ENCODE assay signal across 20 mouse cellular contexts in genomic region chr5:118628211-118628610, GRCm38 (mm10).
A peak's percentile ranks its signal among the peaks of the same experiment; 100 is the strongest.
DNase-seq lines count a peak whose midpoint lies in the region; ATAC-seq and TF ChIP-seq lines count a peak whose summit lies in the region.
"Had no signal": no experiment of that assay in that cellular context is flagged by ENCODE, and none has a peak within 500 bp of the region (broad histone marks: within the 10 kb centered on the region; RNA-seq: fewer than 3 reads in every experiment).

No protein-coding gene starts in this region.

- H3K27ac ChIP-seq in intestine, embryonic 16.5 days (ENCODE audit: low read length), result 0 out of 2 replicates have a peak overlapping the region, but pooled peaks have one; percentile 7
- no peak overlapping the region for H3K27ac ChIP-seq in intestine, embryonic 15.5 days
- H3K27ac ChIP-seq: gastrocnemius, adult 2 months; hindbrain, embryonic 12.5 days; hindbrain, embryonic 15.5 days had no signal

- no peaks in the 10 kb centered on the region for H3K9me3 ChIP-seq in intestine, embryonic 16.5 days (ENCODE audit: control insufficient read depth, low read length)
- H3K9me3 ChIP-seq in intestine, embryonic 15.5 days, result no peaks in the 10 kb centered on the region
- H3K9me3 ChIP-seq: hindbrain, embryonic 12.5 days; hindbrain, embryonic 15.5 days had no signal

- no peak overlapping the region for H3K4me2 ChIP-seq in intestine, embryonic 16.5 days (ENCODE audit: low read depth, low read length)
- no peak overlapping the region for H3K4me2 ChIP-seq in intestine, embryonic 15.5 days (replicated peaks)
- peak overlapping the region; percentile 58 for H3K4me2 ChIP-seq in myocyte (ENCODE audit: low read depth)
- H3K4me2 ChIP-seq: heart, embryonic 11.5 days; hindbrain, embryonic 12.5 days; hindbrain, embryonic 15.5 days had no signal

- WGBS in intestine, embryonic 16.5 days, result 88% methylated on average over 4 of the region's 4 CpGs
- WGBS in intestine, embryonic 15.5 days, result 88% methylated on average over 4 of the region's 4 CpGs

- no peak for ATAC-seq in intestine, embryonic 16.5 days
- no peak for ATAC-seq in intestine, embryonic 15.5 days
- ATAC-seq: forebrain, embryonic 14.5 days; forebrain, postnatal 0 days; Patski had no signal

- no peaks in the 10 kb centered on the region for H3K27me3 ChIP-seq in intestine, embryonic 16.5 days (replicated peaks; ENCODE audit: control insufficient read depth, insufficient read depth, low read length)
- no peaks in the 10 kb centered on the region for H3K27me3 ChIP-seq in intestine, embryonic 15.5 days (replicated peaks)
- no peaks in the 10 kb centered on the region for H3K27me3 ChIP-seq in C2C12 (ENCODE audit: control insufficient read depth, insufficient read depth, insufficient read length)
- H3K27me3 ChIP-seq in myocyte (ENCODE audit: control insufficient read depth, insufficient read depth, insufficient read length), result no peaks in the 10 kb centered on the region
- H3K27me3 ChIP-seq: hindbrain, embryonic 12.5 days; hindbrain, embryonic 15.5 days; Patski had no signal

- peaks cover 100% of the 10 kb centered on the region for H3K79me2 ChIP-seq in C2C12 (ENCODE audit: control insufficient read depth, insufficient read depth)
- peaks cover 70% of the 10 kb centered on the region for H3K79me2 ChIP-seq in myocyte (ENCODE audit: control insufficient read depth, insufficient read depth)

- peaks cover 60% of the 10 kb centered on the region for H3K79me3 ChIP-seq in C2C12 (ENCODE audit: low read depth)

- TF ChIP-seq POLR2A in myocyte (IDR thresholded peaks at IDR 0.05; ENCODE audit: insufficient read length, low read depth), result no peak

- no peak overlapping the region for H3ac ChIP-seq in C2C12 (ENCODE audit: control insufficient read depth, insufficient read length, low read depth)
- H3ac ChIP-seq in myocyte (ENCODE audit: control insufficient read depth, insufficient read length), result no peak overlapping the region

- H3K36me3 ChIP-seq in intestine, embryonic 16.5 days (ENCODE audit: control insufficient read depth, insufficient read depth, low read length), result no peaks in the 10 kb centered on the region
- H3K36me3 ChIP-seq in intestine, embryonic 15.5 days, result no peaks in the 10 kb centered on the region
- no peaks in the 10 kb centered on the region for H3K36me3 ChIP-seq in C2C12 (ENCODE audit: control insufficient read depth, insufficient read depth)
- no peaks in the 10 kb centered on the region for H3K36me3 ChIP-seq in myocyte (ENCODE audit: control insufficient read depth, insufficient read depth)
- H3K36me3 ChIP-seq: hindbrain, embryonic 12.5 days; hindbrain, embryonic 15.5 days had no signal

- H3K4me1 ChIP-seq in intestine, embryonic 16.5 days (ENCODE audit: control insufficient read depth, insufficient read depth, low read length), result peaks cover 17% of the 10 kb centered on the region
- peaks cover 18% of the 10 kb centered on the region for H3K4me1 ChIP-seq in intestine, embryonic 15.5 days (replicated peaks)

- DNase-seq in urinary bladder, adult 2 months (ENCODE audit: low spot score), result no peak
- DNase-seq in kidney, postnatal 10 days, result no peak
- DNase-seq: adrenal gland, postnatal 10 days; adrenal gland, postnatal 36 days; cerebellum, adult 18-20 months; cerebellum, adult 9-10 months; cerebellum, postnatal 14 days; forebrain, postnatal 0 days; gastrocnemius, adult 2 months; gastrocnemius, postnatal 14 days; heart, adult 11 months had no signal

- TF ChIP-seq CTCF in C2C12 (IDR thresholded peaks at IDR 0.05; ENCODE audit: control insufficient read depth, insufficient read depth, insufficient read length), result no peak

- H3K4me3 ChIP-seq in intestine, embryonic 16.5 days (ENCODE audit: low read length), result no peak overlapping the region
- H3K4me3 ChIP-seq in intestine, embryonic 15.5 days (replicated peaks), result no peak overlapping the region
- no peak overlapping the region for H3K4me3 ChIP-seq in C2C12 (ENCODE audit: insufficient read depth, poor library complexity, severe bottlenecking)
- no peak overlapping the region for H3K4me3 ChIP-seq in myocyte
- H3K4me3 ChIP-seq: gastrocnemius, adult 2 months; hindbrain, embryonic 12.5 days; hindbrain, embryonic 15.5 days had no signal

- no peak overlapping the region for H3K9ac ChIP-seq in intestine, embryonic 16.5 days (ENCODE audit: low read depth, low read length)
- H3K9ac ChIP-seq in intestine, embryonic 15.5 days, result no peak overlapping the region
- H3K9ac ChIP-seq: forebrain, postnatal 0 days; hindbrain, embryonic 12.5 days; hindbrain, embryonic 15.5 days had no signal

TF ChIP-seq in C2C12, 6 proteins besides CTCF, POLR2A, EP300 and RAD21:
- no peak for TF ChIP-seq MYOD1 (IDR thresholded peaks at IDR 0.05; ENCODE audit: control insufficient read depth, insufficient read length, low read depth)
- peak; percentile 53 for TF ChIP-seq MAX (IDR thresholded peaks at IDR 0.05)
- no peak for TF ChIP-seq CEBPB (IDR thresholded peaks at IDR 0.05; ENCODE audit: low read depth)
- TF ChIP-seq MYOG (IDR thresholded peaks at IDR 0.05; ENCODE audit: control insufficient read depth, extremely low read depth, insufficient read length), result no peak

TF ChIP-seq in myocyte, 11 proteins besides CTCF, POLR2A, EP300 and RAD21:
- no peak for TF ChIP-seq E2F4 (IDR thresholded peaks at IDR 0.05; ENCODE audit: insufficient read depth)
- TF ChIP-seq USF1 (IDR thresholded peaks at IDR 0.05; ENCODE audit: low read depth), result no peak
- no peak for TF ChIP-seq MAX (IDR thresholded peaks at IDR 0.05; ENCODE audit: low read depth)
- no peak for TF ChIP-seq TCF3 (IDR thresholded peaks at IDR 0.05; ENCODE audit: insufficient read length, low read depth)
- TF ChIP-seq MYOD1 (IDR thresholded peaks at IDR 0.05; ENCODE audit: control insufficient read depth in 1 of 3, insufficient read length in 2 of 3, low read depth in 2 of 3), result no peak
- no peak for TF ChIP-seq SRF (IDR thresholded peaks at IDR 0.05; ENCODE audit: control insufficient read depth, insufficient read length, low read depth)
- TF ChIP-seq TCF12 (IDR thresholded peaks at IDR 0.05; ENCODE audit: insufficient read depth, poor library complexity, severe bottlenecking), result no peak
